Mouse (Mus musculus): ENCODE measurements at regions not wholly inside any gene's neighbourhood (a gene's known extent, or its start where the extent isn't known, plus 50 kb on each side); places are given as distances from the start of the nearest gene placed in this dataset.

DNA sequence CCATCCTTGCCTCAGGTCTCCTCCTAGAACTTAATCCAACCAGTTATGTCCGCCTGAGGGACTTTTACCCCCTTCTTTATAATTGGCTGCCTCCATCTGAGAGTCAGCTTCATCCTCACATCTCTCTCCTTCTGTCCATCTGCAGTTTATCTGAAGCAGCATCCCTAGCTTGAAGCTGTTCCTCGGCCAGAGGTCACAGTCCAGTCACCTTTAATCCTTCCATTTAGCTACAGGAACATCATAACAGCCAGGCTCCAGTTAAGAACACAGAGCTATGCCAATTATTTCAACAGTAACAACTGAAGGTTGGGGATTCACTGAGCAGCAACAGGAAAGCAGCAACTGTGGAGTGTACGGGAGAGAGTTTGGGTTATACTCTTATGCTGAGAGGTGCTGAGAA lies 179.0 kb downstream of the Ice1 start:
- TF ChIP-seq CTCF (IDR thresholded peaks at IDR 0.05; ENCODE audit: control insufficient read depth, insufficient read depth, insufficient replicate concordance, low read depth, low read length), result no peak
- no peak for TF ChIP-seq POLR2A (IDR thresholded peaks at IDR 0.05; ENCODE audit: control insufficient read depth, low read depth, low read length)
